ENCODE assay signal across 8 mouse cellular contexts in genomic region chr15:25843086-25843991, GRCm38 (mm10). TPM values are rescaled to one million over a fixed set of nuclear protein-coding genes. Genes with fewer than 3 reads are reported as not detected.
DNase-seq lines count a peak whose midpoint lies in the region; ATAC-seq and TF ChIP-seq lines count a peak whose summit lies in the region.

Gene Retreg1, plus strand, starts transcription at chr15:25843180.

- no peaks in the 10 kb centered on the region for H3K9me3 ChIP-seq in intestine, postnatal 0 days (ENCODE audit: control insufficient read depth)
- no peaks in the 10 kb centered on the region for H3K9me3 ChIP-seq in limb, embryonic 11.5 days (ENCODE audit: control insufficient read depth, low read length)
- no peaks in the 10 kb centered on the region; the same call in 1 of the 2 replicates for H3K9me3 ChIP-seq in midbrain, embryonic 12.5 days

- H3K36me3 ChIP-seq in intestine, postnatal 0 days (ENCODE audit: control insufficient read depth, insufficient read depth): no peaks in the 10 kb centered on the region
- no peaks in the 10 kb centered on the region for H3K36me3 ChIP-seq in limb, embryonic 11.5 days (ENCODE audit: control insufficient read depth, insufficient read depth, low read length)
- no peaks in the 10 kb centered on the region for H3K36me3 ChIP-seq in midbrain, embryonic 12.5 days

- no peak within 1 kb of the TSS; the same call in 1 of the 2 replicates for H3K27ac ChIP-seq in intestine, postnatal 0 days (ENCODE audit: low read depth, low read length)
- no peak within 1 kb of the TSS for H3K27ac ChIP-seq in limb, embryonic 11.5 days (replicated peaks; ENCODE audit: low read depth, low read length)
- no peak within 1 kb of the TSS for H3K27ac ChIP-seq in midbrain, embryonic 12.5 days (replicated peaks)

- H3K9ac ChIP-seq in intestine, postnatal 0 days (ENCODE audit: low read depth, low read length): peak within 1 kb of the TSS; percentile 54
- peak within 1 kb of the TSS; percentile 67 for H3K9ac ChIP-seq in limb, embryonic 11.5 days (ENCODE audit: low read length)
- peak within 1 kb of the TSS; percentile 79 for H3K9ac ChIP-seq in midbrain, embryonic 12.5 days (replicated peaks)

- peak; percentile 39; the same call in 1 of the 2 replicates for TF ChIP-seq CTCF in intestine, postnatal 0 days (IDR thresholded peaks at IDR 0.05; ENCODE audit: low read depth)

- no peaks in the 10 kb centered on the region for H3K4me1 ChIP-seq in intestine, postnatal 0 days (replicated peaks; ENCODE audit: control insufficient read depth, insufficient read depth, low read length)
- H3K4me1 ChIP-seq in limb, embryonic 11.5 days (ENCODE audit: control insufficient read depth, insufficient read depth, low read length): 0 out of 2 replicates have a peak, but pooled peaks cover 5% of the 10 kb centered on the region
- peaks cover 8% of the 10 kb centered on the region for H3K4me1 ChIP-seq in midbrain, embryonic 12.5 days

- H3K27me3 ChIP-seq in intestine, postnatal 0 days (replicated peaks; ENCODE audit: control insufficient read depth, insufficient read depth, low read length): no peaks in the 10 kb centered on the region
- H3K27me3 ChIP-seq in limb, embryonic 11.5 days (ENCODE audit: control insufficient read depth, insufficient read depth, low read length): peaks cover 13% of the 10 kb centered on the region
- peaks cover 29% of the 10 kb centered on the region for H3K27me3 ChIP-seq in midbrain, embryonic 12.5 days

- peak within 1 kb of the TSS; percentile 95 for H3K4me2 ChIP-seq in intestine, postnatal 0 days (replicated peaks; ENCODE audit: low read depth)
- H3K4me2 ChIP-seq in limb, embryonic 11.5 days (ENCODE audit: low read depth, severe bottlenecking): peak within 1 kb of the TSS; percentile 96
- peak within 1 kb of the TSS; percentile 98 for H3K4me2 ChIP-seq in midbrain, embryonic 12.5 days (replicated peaks)

- 2% methylated on average over 58 of the region's 72 CpGs for WGBS in intestine, postnatal 0 days
- WGBS in limb, embryonic 11.5 days: under 1% methylated on average over 44 of the region's 72 CpGs
- 1% methylated on average over 43 of the region's 72 CpGs for WGBS in midbrain, embryonic 12.5 days

- peak; percentile 97 for ATAC-seq in granulocyte monocyte progenitor cell, adult 5-6 weeks (replicated peaks; ENCODE audit: poor library complexity, severe bottlenecking)
- peak; percentile 92 for ATAC-seq in intestine, postnatal 0 days
- ATAC-seq in limb, embryonic 11.5 days (ENCODE audit: insufficient number of reproducible peaks, low FRiP score, low TSS enrichment, low read depth): peak; percentile 83; the same call in 1 of the 2 replicates
- peak; percentile 85 for ATAC-seq in midbrain, embryonic 12.5 days (ENCODE audit: low FRiP score, low read depth)

- peak within 1 kb of the TSS; percentile 63 for H3K4me3 ChIP-seq in intestine, postnatal 0 days (ENCODE audit: low read depth, low read length)
- peak within 1 kb of the TSS; percentile 69 for H3K4me3 ChIP-seq in limb, embryonic 11.5 days (ENCODE audit: low read depth, low read length)
- peak within 1 kb of the TSS; percentile 77 for H3K4me3 ChIP-seq in midbrain, embryonic 12.5 days

- peak; percentile 72 for DNase-seq in adrenal gland, adult 8-10 months
- DNase-seq in embryo, embryonic 11.5 days (ENCODE audit: low read depth, low spot score): peak; percentile 26
- peak; percentile 69 for DNase-seq in limb, embryonic 11.5 days (ENCODE audit: low spot score)
- peak; percentile 73 for DNase-seq in right cerebral cortex, postnatal 4 days
- DNase-seq in yolk sac, embryonic 10.5 days (ENCODE audit: low spot score): peak; percentile 34

RNA-seq across cellular contexts. Expression of gene Retreg1, which starts in this region (rescaled TPM):
- 10 to 100 TPM; 39.4 to 99.3 (median 45.7) TPM for total RNA-seq in adrenal gland, adult 8-10 months (2022)
- total RNA-seq in granulocyte monocyte progenitor cell, adult 5-6 weeks (2014; fragmentation: Nextera tagmentation): 15.5 and 23.1 TPM in 2 replicates
- 30.4 and 37.6 TPM in 2 replicates for total RNA-seq in granulocyte monocyte progenitor cell, adult 5-6 weeks (2017)
- polyA plus RNA-seq in intestine, postnatal 0 days (2015; fragmentation: Nextera tagmentation; extraction: Ambion mirVana): 37.8 and 41.5 TPM in 2 replicates
- polyA plus RNA-seq in limb, embryonic 11.5 days (2014; fragmentation: Nextera tagmentation; extraction: Ambion mirVana): 2.9 and 3.0 TPM in 2 replicates
- 3.3 and 4.4 TPM in 2 replicates for polyA plus RNA-seq in midbrain, embryonic 12.5 days (2016; fragmentation: Nextera tagmentation; extraction: Ambion mirVana)
